Mouse (Mus musculus) kidney, adult 18-20 months (tissue): Measurements from ENCODE around the gene Elk3.
A peak's percentile ranks its signal among the peaks of the same experiment; 100 is the strongest.

ENCODE experiments used
- DNase-seq: peaks from one replicate; pipeline ENCODE4 v3.0.0; 2021

Gene Elk3

DNA sequence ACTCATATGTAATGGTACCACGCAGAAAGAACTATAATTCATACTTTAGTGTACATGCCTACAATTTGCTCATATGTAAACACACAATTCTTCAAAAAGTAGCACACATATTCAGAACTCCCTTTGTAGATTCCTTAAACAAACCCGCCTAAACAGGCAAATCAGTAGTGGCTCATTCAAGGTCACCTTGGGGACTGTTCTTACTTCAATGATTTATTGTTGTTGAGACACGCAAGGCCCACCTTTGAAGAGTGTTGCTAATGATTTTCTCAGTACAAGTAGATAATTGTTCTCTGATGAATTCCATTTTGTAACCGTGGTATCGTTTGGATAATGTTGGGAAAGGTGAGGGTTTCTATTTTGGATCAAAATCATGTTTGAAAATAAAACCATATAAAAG lies 17.4 kb upstream of the Elk3 start:
- DNase-seq: no peak

GRCm38 (mm10) chr10:93327187-93327586 lies 16.3 kb upstream of the Elk3 start:
- no peak for DNase-seq

DNA sequence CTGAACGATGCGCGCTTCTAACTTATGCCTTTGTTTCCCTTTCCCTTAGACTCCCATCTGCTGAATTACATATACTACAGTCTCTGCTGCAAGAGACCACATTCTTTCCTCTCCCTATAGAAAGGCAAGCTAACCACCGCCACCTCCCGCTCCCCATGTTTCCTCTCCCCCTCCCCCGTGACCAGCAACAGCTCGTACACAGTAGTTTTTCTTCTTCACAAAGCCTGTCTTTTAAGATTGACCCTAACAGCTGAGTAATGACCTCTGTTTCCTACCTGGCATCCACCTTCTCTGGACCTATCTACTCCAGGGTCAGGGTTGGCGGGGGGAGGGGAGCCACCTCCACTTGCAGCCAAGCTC lies 15.8 kb upstream of the Elk3 start:
- DNase-seq: no peak

DNA sequence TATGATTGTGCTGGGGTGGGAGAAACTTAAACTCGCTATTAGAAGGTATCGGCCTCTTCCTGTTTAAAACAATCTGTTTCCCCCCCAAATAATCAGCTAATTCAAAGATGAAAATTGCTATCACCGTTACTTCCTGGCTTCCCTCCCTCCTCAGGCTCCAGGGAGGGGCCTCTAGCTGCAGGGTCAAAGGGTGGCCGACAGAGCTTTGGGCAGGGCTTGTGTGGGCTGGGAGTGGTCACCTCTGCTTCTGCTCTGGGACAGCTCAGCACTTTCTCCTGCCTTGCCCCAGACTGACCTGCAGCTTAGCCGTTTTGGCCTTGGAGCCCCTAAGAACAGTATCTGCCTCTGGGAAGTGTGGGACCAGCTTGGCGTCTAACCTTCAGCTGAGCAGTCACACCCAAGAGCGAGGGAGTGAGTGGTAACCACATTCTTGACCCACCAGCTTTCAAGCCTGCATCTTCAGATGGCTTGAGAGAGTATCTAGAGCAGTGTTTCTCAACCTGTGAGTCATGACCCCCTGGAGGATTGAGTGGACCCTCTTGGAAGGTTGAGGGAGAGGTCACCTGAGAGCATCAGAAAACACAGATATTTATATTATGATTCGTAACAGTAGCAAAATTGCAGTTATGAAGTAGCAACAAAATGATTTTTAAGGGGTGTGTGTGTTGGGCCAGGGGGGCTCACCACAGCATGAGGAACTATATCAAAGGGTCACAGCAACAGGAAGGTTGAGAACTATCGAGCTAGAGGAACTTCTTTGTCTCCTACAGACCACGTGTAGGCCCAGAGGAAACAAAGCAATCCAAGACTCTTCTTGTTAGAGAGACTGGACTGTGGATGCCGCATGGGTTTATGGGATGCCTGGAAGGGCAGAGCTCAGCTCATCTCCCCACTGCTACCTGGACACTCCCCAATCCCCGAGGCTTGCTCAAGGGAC lies 15.1 kb upstream of the Elk3 start:
- DNase-seq: peak; percentile 39

GRCm38 (mm10) chr10:93325369-93325768 lies 14.4 kb upstream of the Elk3 start:
- DNase-seq: no peak

DNA sequence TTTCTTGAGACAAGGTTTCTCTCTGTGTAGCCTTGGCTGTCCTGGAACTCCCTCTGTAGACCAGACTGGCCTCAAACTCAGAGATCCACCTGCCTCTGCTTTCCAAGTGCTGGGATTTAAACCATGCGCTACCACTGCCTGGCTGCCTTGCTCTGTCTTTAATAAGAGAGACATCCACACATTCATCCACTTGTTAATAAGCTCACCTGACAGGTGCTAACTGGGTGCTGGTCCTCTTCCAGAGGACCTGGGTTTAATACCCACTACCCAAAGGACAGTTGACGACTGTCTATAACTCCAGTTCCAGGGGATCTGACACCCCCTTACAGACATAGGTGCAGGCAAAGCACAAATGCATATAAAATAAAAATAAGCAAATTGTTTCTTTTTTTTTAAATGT lies 13.5 kb upstream of the Elk3 start:
- DNase-seq: no peak

GRCm38 (mm10) chr10:93323659-93324058 lies 12.7 kb upstream of the Elk3 start:
- DNase-seq: no peak

- DNase-seq: no peak
Observed at GRCm38 (mm10) chr10:93321763-93322162, 10.8 kb upstream of the Elk3 start.

GRCm38 (mm10) chr10:93320148-93320547 lies 9.2 kb upstream of the Elk3 start:
- no peak for DNase-seq

- DNase-seq: no peak
Observed at GRCm38 (mm10) chr10:93319526-93320063, 8.7 kb upstream of the Elk3 start.

- DNase-seq: no peak
Observed at GRCm38 (mm10) chr10:93316909-93317308, 6.0 kb upstream of the Elk3 start.

- no peak for DNase-seq
Observed at GRCm38 (mm10) chr10:93311576-93311975, 641 bp upstream of the Elk3 start.

GRCm38 (mm10) chr10:93309934-93310621 lies 857 bp downstream of the Elk3 start:
- peak; percentile 54 for DNase-seq

DNA sequence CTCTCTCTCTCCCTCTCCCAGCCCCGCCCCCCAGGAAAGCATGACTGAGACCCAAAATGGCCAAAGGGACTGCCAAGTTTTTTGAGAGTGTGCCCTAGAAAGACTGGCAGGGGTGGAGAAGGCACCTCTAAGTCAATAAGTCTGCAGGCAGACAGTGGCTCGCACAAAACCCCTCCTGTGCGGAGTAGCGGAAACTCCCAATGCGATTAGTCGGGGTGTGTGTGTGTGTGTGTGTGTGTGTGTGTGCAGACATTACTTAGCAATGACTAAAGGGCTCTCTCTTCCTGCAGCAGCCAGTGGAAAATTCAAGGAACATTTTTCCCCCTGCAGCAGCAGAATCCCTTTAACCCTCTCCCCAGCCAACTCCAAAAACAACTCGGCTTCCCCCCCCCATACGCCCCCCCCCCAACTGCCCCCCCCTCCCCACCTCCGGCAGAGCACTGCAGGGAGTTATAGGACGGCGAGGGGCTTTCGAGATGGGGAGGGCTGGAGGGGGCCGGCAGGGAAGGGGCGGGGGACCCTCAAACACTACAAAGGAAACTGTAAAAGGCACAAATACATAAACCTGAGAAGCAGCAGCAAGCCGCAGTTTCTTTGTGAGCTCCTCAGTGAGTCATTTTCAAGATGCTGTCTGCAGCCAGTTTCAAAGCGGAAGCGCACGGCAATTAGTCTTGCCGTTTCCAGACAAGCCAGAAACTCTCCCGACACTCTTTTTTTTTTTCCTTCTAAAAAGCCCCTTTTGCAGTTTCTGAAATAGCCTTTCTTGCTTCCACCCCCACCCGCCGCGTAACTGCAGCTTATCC lies 1.6 kb downstream of the Elk3 start:
- peak; percentile 50 for DNase-seq

DNA sequence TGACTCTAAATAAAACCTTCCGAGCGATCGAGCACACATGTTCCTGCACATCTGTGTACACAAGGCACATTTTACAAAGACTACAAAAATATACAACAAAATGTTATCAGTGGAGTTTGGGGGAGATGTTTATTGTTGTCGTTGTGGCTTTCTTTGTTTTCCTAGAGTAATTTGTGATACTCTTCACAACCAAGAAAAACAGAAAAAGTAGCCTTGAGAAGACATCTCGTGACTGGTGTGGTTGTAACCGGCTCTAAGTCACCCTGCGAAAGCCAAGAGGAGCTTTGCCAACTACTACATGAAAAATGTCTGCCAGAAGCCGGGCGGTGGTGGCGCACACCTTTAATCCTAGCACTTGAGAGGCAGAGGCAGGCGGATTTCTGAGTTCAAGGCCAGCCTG lies 4.6 kb downstream of the Elk3 start:
- DNase-seq: no peak

DNA sequence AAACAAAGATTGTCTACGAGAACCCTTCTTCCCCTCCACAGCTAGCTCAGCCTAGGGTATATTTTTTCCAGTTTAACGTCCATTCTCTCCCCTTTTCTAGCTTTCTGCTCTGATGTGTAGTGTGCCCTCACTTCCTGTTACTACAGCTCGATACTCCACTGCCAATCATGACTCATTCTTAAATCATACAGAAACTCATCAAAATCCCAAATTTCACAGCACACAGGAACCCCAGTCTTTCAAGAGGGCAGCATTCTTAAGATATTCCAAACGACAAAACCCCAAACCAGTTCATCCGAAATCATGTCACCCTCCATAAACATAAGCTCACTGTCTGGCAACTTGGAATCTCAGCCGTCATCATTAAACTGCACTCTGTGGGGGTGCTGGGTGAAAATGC lies 5.0 kb downstream of the Elk3 start:
- DNase-seq: no peak

GRCm38 (mm10) chr10:93303231-93303630 lies 7.7 kb downstream of the Elk3 start:
- DNase-seq: no peak

GRCm38 (mm10) chr10:93301831-93302230 lies 9.1 kb downstream of the Elk3 start:
- DNase-seq: no peak

DNA sequence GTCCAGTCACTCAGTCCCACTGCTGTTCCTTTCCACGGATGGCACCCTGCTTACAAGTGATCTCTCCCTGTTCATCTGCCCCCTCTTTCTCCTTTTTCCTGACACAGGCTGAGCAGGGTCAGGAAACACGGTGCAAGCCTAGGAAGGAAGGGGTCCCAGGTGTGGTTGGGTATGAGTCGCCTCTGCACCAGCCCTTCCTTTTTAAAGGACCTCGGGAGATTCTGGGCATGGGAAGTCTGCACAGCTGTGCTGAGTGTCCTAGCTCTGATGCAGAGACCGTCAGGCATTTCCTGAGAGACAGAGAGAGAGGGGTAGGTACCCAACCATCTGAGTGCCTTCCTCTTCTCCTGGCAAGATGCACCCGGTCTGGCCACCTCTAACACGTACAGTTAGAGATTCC lies 12.7 kb downstream of the Elk3 start:
- DNase-seq: no peak

GRCm38 (mm10) chr10:93297774-93298173 lies 13.2 kb downstream of the Elk3 start:
- DNase-seq: no peak

DNA sequence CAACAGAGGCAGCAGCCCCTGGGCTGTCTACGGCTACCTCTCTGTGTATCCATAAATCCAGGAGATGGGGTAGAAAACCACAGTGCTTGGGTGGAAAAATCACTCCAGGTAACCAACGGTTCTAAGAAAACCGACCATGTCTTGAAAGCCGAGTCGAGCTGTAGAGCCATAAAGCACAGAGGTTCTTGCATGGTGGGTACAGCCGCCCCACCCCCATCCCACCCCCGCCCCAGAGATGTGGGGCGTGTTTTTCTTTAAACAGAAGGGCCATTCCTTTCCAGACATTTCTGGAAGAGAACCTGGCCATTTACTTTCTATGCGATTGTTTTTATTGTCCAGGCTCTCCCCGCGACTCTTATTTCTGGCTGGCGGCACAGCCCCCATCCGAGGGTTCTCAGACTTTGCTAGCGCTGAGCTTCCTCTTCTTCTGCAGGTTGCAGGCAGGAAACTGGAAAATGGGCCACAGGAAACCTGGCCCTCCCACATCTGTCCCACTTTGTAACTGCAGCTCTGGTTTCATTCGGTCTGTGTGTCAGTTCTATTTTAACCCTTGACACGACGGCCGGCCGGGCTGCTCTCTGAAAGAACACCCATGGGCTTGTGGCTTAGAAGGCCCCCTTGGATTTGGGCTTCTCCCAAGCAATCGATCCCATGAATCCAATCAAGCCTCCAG lies 16.3 kb downstream of the Elk3 start:
- no peak for DNase-seq

GRCm38 (mm10) chr10:93293621-93294020 lies 17.3 kb downstream of the Elk3 start:
- DNase-seq: no peak

- DNase-seq: peak; percentile 89
Observed at GRCm38 (mm10) chr10:93291843-93292242, 19.1 kb downstream of the Elk3 start.
